Mouse (Mus musculus) stomach, embryonic 16.5 days (tissue): ENCODE data around the gene Akr1a1. TPM values are rescaled to one million over a fixed set of nuclear protein-coding genes. Genes with fewer than 3 reads are reported as not detected.

Experiments used
- polyA plus RNA-seq: library from polyadenylated mRNA; unstranded; fragments of >200 nt; fragmentation: Nextera tagmentation; extraction: Ambion mirVana; gene quantifications from 2 replicates; pipeline ENCODE4 v1.2.1, GENCODE M21; 2015

Gene Akr1a1
- polyA plus RNA-seq, 1 experiment from 2014 or later, result 784 TPM

Other genes with a start within 250 kb of the Akr1a1 start
- 6.6 and 9.5 TPM in 2 replicates for gene Mast2, start 187.5 kb downstream of the Akr1a1 start, polyA plus RNA-seq
- gene Ipp, start 144.1 kb downstream of the Akr1a1 start, polyA plus RNA-seq, result 13.3 and 13.8 TPM in 2 replicates
- 23.6 and 24.8 TPM in 2 replicates for gene Tmem69, start 95.7 kb downstream of the Akr1a1 start, polyA plus RNA-seq
- gene Gpbp1l1, start 94.0 kb downstream of the Akr1a1 start, polyA plus RNA-seq, result 32.2 and 32.6 TPM in 2 replicates
- gene Ccdc17, start 55.0 kb downstream of the Akr1a1 start, polyA plus RNA-seq, result 4.0 and 4.4 TPM in 2 replicates
- 82.4 and 88.5 TPM in 2 replicates for gene Nasp, start 23.7 kb downstream of the Akr1a1 start, polyA plus RNA-seq
- gene Prdx1, start 33.9 kb upstream of the Akr1a1 start, polyA plus RNA-seq, result 1,350 and 1,396 TPM in 2 replicates
- 19.4 and 21.1 TPM in 2 replicates for gene Mmachc, start 56.7 kb upstream of the Akr1a1 start, polyA plus RNA-seq
- 24.8 and 27.6 TPM in 2 replicates for gene Ccdc163, start 56.8 kb upstream of the Akr1a1 start, polyA plus RNA-seq
- gene Tesk2, start 69.3 kb upstream of the Akr1a1 start, polyA plus RNA-seq, result 5.1 and 7.6 TPM in 2 replicates
- 28.4 and 31.9 TPM in 2 replicates for gene Toe1, start 156.0 kb upstream of the Akr1a1 start, polyA plus RNA-seq
- 11.6 and 12.0 TPM in 2 replicates for gene Mutyh, start 156.0 kb upstream of the Akr1a1 start, polyA plus RNA-seq
- gene Hpdl, start 170.0 kb upstream of the Akr1a1 start, polyA plus RNA-seq, result 0.57 and 0.94 TPM in 2 replicates
- 0.44 and 0.56 TPM in 2 replicates for gene Zswim5, start 225.7 kb upstream of the Akr1a1 start, polyA plus RNA-seq